Mouse (Mus musculus) left cerebral cortex, adult 8-10 months (tissue): ENCODE data around the gene Ampd3. TPM values are rescaled to one million over a fixed set of nuclear protein-coding genes. Genes with fewer than 3 reads are reported as not detected.
A peak's percentile ranks its signal among the peaks of the same experiment; 100 is the strongest.

Experiments used
- DNase-seq, 2 experiments: peaks; one replicate each; pipeline ENCODE4 v3.0.0; 2022; ENCODE audit warnings: low spot score in 2 of 2
- microRNA-seq, 2 experiments: library from miRNA; unstranded; fragments of <30 nt; microRNA quantifications; one replicate each; pipeline ENCODE4 v1.2.0; 2022
- total RNA-seq, 4 experiments: library from RNA; stranded (reverse); gene quantifications; 2 replicates each; pipeline ENCODE4 v1.2.4; 2022

Ampd3 gene
- total RNA-seq, 4 experiments from 2014 or later = 22.9 to 33.5 (median 29.5) TPM

DNA sequence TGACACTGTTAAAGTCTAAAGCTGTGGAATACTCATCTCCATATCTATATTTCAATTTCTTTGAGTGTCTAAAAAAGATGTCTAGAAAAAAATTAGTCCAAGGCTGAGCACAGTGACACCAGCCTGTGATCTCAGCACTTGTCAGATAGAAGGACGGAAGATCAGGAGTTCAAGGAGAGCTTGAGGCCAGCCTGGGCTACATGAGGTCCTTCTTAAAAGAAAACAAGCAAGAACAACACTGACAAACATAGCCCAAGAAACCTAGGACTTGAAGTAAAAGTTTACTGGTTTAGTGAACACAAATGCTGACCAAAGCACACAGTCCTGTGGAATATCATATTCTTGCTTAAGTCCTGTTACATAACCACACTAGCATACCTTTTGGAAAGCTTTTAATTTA is 66.0 kb downstream of the Ampd3 start:
- DNase-seq = no peak

DNA sequence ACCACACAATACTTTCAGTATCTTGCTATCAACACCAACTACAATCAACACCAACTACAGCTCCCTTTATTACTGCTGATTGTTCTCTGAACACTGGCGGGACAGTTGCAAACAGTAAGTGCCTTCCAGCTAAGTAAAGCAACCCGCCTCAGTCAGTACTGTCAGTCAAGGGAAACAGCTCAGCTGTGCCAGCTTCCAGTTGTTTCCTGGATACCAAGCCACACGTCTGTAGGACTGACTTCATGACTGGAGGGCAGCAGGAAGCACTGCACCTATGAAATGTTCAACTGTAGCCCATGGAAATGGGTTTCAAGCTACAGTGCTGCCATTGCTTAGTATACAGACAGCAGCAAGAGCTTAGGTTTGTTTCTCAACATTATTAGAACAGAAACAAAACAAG is 66.5 kb downstream of the Ampd3 start:
- DNase-seq = no peak

DNA sequence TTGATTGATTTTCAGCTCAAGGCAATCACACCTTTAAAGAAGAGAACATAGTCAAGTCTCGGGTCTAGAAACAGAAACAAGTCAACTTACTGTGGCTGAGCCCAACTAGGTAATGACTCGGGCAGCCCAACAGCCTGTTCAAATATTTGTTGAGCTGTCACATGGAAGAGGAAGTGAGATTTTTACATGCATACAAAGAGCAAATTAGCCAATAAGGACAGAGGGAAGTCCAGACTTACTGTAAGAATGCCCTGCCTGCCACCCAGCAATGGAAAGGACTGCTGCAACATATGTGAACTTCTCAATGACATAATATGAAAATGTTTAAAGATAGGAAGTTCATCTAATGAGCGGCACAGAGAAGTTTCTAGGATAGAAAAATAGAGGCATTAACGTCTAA is 72.3 kb downstream of the Ampd3 start:
- no peak for DNase-seq

DNA sequence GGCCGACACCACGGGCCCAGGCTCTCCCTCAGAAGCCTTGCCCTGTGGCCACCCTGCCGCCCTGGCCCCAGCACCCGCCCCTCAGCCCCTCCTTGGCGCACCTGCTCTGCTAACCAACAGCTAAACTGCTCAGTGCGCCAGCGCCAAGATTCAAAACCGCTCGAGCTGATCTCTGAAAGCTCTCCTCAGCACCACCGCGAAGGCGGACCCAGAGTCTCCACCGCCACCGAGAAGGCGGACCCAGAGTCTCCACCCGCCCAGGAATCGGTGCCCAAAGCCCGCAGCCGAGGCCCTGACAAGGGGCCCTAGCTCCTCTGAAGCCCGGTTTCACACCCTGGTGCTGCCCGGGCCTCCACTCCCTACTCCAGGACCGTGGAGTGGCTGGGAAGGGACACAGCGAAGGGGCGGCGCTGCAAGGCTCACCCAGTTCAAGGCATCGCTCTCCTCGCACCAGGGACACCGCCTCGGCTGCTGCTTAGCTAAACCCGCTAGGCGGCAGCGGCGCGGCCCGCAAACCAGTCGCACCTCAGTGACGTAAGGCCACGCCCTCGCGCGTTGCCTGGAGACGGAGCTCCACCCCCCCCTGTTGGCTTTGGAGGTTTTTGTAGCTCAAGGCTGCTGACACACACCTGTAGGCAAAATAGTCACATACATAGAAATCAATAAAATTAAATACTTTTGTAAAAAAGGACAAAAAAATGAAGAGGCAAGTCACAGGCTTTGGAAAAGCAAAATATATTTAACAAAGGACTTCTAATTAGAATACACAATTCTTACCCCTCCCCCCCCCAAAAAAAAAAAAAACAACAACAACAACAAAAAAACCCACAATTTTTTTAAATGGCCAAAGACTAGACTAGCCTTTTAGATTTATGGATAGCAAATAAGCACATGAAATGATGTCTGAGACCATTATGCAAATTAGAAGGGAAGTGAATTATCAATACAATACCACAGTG is 76.2 kb downstream of the Ampd3 start, which contains the start of gene Rnf141:
Rnf141 (minus strand) TSS at position 542 of the 959 bp plus-strand sequence.
- DNase-seq = peak; percentile 87 to 90

- no peak for DNase-seq
These were observed 79.3 kb downstream of the Ampd3 start for GRCm38 (mm10) chr7:110847321-110847720.

DNA sequence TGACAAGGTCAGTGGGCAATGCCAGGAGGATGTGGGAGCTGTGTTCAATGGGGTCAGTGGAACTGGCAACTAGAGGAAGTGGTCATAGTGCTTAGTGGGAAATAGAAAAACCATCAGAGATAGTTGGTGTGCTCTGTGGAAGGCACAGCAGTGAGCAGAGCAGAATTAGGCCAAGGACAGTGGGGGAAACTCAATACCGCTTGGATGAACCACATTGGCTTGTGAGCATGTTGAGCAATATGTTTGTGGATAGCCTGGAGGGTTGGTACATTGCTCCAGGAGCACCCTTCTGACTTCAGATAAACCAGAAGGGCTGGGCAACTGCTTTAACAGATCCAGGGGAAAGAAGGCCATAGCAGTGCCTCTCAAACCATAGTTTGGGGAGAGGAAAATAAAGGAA is 80.4 kb downstream of the Ampd3 start:
- DNase-seq = no peak

- no peak for DNase-seq
These were observed 83.7 kb downstream of the Ampd3 start for GRCm38 (mm10) chr7:110851541-110852203.

DNA sequence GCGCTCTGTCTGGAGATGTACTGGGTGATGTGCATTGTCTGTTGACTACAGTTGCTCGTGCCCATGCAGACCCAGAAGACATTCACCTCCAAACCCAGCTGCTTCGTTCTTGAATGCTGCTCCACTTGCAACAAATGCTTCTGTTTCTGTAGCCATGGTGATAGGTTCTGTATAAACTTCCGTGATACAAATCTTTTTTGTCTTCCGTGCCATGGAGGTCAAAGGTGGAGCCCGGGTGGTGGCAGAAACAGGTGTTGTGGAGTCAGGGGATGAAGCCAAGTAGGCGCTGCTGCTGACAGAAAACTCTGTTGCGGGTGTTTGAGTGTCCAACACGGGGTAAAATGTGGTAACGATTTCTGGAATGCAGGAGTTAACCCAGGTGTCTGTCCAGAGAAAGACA is 85.6 kb downstream of the Ampd3 start:
- no peak for DNase-seq

DNA sequence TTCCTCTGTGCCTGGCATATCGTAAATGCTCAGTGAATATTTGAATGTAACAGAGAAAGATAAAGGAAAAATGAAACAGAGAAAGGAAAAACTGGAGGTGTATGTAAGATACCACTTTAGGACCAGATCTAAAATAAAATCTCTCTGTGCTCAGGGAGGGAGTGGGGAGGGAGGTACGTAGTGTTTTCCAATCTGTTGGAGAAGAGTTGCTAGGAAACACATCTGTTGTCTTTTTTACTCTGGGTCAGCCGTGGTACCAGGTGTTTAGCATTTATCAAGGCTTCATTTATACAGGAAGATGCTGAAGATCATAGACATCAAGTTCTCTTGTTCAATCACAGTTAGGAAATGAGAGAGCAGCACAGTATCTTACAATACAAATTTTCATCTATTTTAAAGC is 86.5 kb downstream of the Ampd3 start:
- peak in 1 of 2 experiments; percentile 39 for DNase-seq

DNA sequence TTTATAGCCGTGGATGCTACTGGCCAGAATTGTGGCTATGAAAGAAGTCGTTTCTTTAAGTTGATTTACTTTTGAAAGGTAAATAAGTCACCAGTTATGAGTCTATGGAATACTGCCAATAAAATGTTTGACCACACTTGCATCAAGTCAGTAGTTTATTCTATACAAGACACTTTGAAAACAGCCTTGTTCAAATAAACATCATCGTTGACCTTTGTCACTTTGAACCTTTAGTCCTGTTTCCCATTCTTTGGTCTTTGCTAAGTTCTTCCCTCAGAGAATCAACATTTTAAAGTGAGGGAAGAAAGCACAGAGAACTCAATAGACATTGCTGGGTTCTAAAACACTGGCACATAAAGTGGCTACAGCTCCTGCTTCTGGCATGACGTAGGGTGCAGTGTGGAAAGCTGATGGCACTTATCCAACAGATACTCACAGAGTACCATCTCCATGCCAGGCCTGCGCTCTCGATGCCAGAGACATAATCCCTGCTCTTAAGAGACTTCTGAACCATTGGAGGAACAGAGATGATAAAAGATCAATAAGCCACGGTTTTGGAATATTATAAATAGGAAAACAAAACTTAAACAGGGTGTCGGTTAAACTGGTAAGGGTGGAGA is 87.0 kb downstream of the Ampd3 start:
- DNase-seq = no peak

GRCm38 (mm10) chr7:110855604-110856003 is 87.6 kb downstream of the Ampd3 start:
- DNase-seq = no peak

GRCm38 (mm10) chr7:110860129-110860528 is 92.1 kb downstream of the Ampd3 start:
- no peak for DNase-seq

Small RNA genes lying within 50 kb of the gene (microRNA-seq; reads per million reads assigned to microRNA genes)
- 0 reads per million in 2 experiments for gene Gm47282

Other genes starting within 250 kb of the Ampd3 start
- 10 to 100 TPM; 49.2 to 62.5 (median 60.1) TPM for gene Sbf2, start 153.3 kb upstream of the Ampd3 start, total RNA-seq
- gene Adm, start 140.5 kb upstream of the Ampd3 start, total RNA-seq = 1 to 10 TPM; 1.8 to 3.1 (median 2.5) TPM
- 10 to 100 TPM; 68.5 to 87.3 (median 77.0) TPM for gene Rnf141, start 76.3 kb downstream of the Ampd3 start, total RNA-seq
- 1 to 10 TPM in 2 of 4 experiments, under 1 TPM in 2; 0.84 to 1.4 (median 0.99) TPM for gene Lyve1, start 95.0 kb downstream of the Ampd3 start, total RNA-seq
- 1 to 10 TPM; 2.1 to 3.6 (median 3.3) TPM for gene Mrvi1, start 214.3 kb downstream of the Ampd3 start, total RNA-seq